Mouse (Mus musculus) frontal cortex, postnatal 14 days (tissue): ENCODE data around the gene Ppif.
A peak's percentile ranks its signal among the peaks of the same experiment; 100 is the strongest.

ENCODE experiments used
- DNase-seq, 2 experiments: peaks; one replicate each; pipeline ENCODE4 v3.0.0; 2022; ENCODE audit warnings: low spot score in 2 of 2

Gene Ppif

GRCm38 (mm10) chr14:25693888-25694568, at the start of gene Ppif:
TSS of gene Ppif (plus strand) at chr14:25694154.
- peak; percentile 86 to 96 for DNase-seq

GRCm38 (mm10) chr14:25645717-25646116, 48.2 kb upstream of the Ppif start:
- DNase-seq: no peak

- peak in 1 of 2 experiments; percentile 59 for DNase-seq
Measured at GRCm38 (mm10) chr14:25646161-25646621, 47.8 kb upstream of the Ppif start.

DNA sequence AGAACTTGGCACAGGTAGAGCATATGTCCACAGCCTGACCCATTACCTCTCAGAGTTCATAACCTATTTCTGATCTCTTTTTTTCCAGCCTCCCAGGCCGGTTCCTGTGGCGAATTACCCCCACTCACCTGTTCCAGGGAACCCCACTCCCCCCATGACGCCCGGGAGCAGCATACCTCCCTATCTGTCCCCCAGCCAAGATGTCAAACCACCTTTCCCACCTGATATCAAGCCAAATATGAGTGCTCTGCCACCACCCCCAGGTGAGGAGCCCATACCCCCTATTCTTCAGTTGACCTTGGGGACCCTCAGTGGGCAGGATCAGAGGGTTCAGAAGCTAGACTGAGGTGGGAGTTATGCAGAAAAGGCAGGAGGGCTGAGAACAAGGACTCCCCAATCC, 42.8 kb upstream of the Ppif start:
- DNase-seq: no peak

GRCm38 (mm10) chr14:25651905-25652304, 42.0 kb upstream of the Ppif start:
- DNase-seq: no peak

- no peak for DNase-seq
Measured at GRCm38 (mm10) chr14:25654401-25655197, 39.4 kb upstream of the Ppif start.

DNA sequence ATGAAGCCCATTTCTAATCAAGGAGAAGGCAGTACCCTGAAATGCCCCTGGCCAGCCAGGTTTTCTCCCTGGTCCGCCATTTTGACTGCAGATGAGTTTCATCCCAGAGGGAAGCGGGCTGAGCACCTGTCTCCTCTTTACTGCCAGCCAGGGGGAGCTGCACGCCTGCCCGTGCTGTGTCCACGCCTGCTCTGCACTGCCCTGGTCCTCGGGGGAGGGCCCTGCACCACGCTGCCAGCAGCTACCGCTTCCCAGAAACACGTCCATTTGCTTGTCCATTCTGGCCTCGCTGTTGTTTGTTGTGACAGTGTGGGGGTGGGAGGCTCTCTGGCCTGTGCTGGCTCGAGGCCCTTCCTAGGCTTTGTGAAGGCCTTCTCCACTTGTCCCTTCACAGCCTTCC, 33.3 kb upstream of the Ppif start:
- no peak for DNase-seq

- DNase-seq: no peak
Measured at GRCm38 (mm10) chr14:25661185-25661920, 32.6 kb upstream of the Ppif start.

GRCm38 (mm10) chr14:25663649-25664309, 30.2 kb upstream of the Ppif start:
- no peak for DNase-seq

DNA sequence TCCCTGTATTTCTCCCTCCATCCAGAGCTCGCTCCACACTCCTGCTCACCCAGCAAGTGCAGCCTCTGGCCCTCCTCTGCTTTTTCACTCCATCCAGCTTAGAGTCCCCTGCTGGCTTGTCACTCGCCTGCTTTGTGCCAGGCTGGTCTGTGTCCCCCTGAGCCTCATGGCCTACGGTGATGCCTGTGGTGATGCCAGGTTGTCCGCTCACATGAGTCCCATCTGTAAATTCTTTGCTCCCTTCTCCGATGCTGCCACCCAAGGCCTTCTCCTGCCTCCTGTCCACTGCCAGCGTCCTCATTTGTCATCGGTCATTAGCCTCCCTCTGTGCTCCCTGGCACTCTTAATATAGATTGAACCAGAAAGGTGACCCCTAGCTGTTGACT, 29.7 kb upstream of the Ppif start:
- DNase-seq: no peak

DNA sequence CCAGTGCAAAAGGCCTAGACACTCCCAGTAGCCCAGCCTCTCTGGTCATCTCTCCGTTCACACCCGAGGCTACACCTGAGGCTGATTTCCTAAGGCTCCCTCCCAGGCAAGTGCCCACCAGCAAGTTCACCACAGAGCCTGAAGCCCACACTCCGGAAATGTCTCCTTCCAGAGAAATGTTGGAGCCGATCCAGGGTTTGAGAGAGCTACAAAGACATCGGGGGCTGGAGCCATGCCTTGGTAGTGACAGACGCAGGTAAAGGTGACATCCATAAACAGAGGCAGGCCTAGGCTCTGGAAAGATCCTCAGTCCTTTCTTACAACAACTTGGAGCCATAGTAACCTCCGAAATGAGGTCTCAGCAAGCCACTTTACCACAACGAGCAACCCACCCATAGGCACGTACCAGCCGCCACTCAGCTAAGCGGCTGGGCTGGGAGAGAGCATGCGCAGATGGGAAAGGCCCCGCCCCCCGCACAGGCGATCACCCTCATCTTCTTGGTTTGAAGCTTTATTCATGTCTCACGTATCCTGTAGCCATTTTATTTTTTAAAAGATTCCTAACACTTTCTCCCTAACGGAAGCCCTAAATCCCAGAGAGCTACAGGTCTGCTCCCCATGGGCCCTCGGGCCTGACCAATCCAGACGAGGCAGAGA, 28.5 kb upstream of the Ppif start:
- DNase-seq: no peak

GRCm38 (mm10) chr14:25666668-25667376, 27.1 kb upstream of the Ppif start:
- no peak for DNase-seq

DNA sequence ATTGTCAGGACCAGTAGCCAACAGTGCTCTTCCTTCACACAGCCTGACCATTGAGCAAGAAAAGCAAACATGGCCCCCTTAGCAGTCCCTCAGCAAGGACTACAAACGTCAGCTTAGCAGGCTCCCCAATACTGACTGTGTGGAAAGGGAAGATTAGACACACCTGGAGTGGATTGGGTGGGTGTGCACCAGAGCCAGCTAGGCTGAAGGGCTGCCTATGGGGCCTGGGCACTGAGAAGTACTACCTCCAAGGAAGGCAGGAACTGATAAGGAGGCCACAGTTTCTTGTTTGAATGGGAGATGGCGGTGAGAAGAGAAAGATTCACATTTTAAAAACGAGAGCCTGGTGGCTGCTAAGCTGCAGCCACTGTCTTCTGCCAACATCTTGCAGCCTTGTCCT, 26.4 kb upstream of the Ppif start:
- no peak for DNase-seq

DNA sequence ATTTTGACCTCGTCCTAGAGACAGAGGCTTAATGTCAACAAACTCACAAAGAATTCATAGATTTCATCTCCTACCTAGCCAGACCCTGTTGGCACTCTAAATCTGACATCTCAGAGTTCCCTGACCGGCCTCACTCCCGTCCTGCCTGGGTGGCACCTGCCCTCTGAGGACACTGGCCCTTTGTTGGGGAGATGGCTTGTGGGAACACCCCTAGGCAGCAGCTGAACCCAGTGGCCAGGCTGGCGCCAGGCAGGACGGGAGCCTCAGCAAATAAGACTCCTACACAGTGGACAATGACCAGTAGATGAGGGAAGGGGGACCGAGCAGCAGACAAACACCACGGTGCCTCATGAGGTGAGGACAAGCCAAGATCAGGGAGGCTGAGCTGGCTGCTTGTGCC, 14.3 kb upstream of the Ppif start:
- DNase-seq: no peak

DNA sequence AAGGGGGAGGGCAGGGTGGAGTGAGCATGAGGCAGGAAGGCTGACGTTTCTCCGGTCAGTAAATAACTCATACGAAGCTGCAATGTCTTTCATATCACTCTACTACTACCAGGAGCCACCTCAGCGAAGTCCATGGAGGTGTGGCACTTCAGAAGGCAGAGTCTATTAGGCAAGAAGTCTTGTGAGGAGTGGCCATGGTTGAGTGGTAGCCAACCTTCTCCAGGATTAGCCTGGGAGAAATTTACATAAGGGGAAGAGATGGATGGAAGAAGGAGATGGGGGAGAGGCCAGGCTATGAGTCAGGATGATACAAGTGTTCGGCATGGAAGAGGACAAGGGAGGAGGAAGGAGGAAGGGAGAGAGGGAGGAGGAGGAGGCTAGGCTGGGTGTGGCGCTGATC, 11.9 kb upstream of the Ppif start:
- no peak for DNase-seq

- no peak for DNase-seq
Measured at GRCm38 (mm10) chr14:25686216-25686945, 7.6 kb upstream of the Ppif start.

DNA sequence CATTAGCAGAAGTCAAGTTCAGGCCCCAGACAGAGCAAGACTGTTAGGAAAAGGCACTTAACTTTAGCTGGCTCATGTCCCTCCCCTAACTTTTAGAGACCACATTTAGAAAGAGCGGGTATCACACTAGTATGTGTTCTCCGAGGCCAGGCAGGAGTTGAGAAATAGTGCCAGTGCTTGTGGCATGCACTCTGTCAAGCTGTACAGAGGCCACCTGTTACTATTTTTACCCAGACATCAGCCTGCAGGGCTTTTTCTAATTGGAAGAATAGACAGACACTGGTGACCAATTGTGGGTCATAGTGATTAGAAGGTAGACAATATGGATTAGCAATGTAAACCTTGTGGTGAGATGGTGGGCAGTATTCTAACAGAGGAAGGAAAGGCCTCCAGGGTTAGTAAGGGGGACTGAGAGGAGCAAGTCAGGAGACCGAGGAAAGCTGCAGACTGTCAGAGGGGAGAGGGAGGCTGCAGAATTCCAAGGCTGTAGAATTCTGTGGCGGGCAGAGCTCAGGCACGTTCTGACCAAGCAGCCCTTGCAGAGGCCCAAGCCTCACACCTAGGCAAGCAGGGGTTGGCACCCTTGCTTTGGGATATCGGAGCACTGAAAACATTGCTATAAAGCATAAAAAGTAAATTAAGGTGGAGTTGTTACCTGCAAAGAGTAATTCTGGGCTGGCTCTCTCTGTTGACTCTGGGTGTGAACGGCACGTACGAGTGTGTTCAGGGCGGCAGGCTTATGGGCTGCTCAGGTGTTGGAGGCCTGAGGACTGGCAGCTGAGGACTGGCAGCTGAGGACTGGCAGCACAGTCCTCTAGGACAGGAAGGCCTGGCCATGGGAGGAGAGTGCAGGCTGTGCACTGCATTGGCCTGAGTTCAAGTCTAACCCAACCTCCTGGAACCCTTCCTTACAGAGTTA, 6.7 kb upstream of the Ppif start:
- no peak for DNase-seq

DNA sequence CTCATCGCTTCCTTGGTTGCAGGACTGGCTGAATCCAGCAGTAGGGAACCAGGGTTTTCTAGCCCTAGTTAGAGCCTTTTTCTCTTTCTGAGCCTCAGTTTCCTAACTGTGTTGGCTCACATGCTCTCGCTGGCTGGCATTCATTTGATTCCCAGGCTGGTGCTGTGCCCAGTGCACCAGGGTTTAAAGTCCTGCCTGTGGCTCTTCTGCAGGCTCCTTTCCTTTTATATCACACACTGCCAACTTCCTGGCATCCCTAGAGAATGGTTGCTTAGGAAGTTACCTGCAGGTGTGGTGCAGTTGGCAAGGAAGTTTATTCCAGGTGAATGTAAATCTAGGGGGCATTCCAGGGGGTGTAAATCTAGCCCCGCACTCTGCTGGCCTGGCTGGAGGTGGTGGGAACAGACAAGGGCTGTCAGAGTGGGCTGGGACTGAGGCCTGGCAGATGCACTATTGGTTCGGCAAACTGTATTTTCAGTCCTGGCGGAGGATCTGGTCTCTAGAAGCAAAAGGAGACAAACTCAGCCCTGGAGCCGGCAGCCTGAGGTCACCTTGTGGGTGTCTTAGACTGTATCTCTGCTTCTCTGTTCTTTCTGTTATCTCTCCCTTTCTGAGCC, 575 bp upstream of the Ppif start:
- no peak for DNase-seq

- DNase-seq: no peak
Measured at GRCm38 (mm10) chr14:25694569-25694897, 579 bp downstream of the Ppif start.
